Mouse (Mus musculus) limb, embryonic 11.5 days (tissue): ENCODE data around the gene Dus1l. TPM values are rescaled to one million over a fixed set of nuclear protein-coding genes. Genes with fewer than 3 reads are reported as not detected.

Experiments used
- polyA plus RNA-seq: library from polyadenylated mRNA; unstranded; fragments of >200 nt; fragmentation: Nextera tagmentation; extraction: Ambion mirVana; gene quantifications from 2 replicates; pipeline ENCODE4 v1.2.1, GENCODE M21; 2014

The Dus1l gene
- polyA plus RNA-seq, 1 experiment from 2014 or later, result 87.4 TPM

Other genes with a start within 250 kb of the Dus1l start
- 234 and 252 TPM in 2 replicates for gene Mcrip1, start 246.7 kb downstream of the Dus1l start, polyA plus RNA-seq
- 0.47 and 0.85 TPM in 2 replicates for gene Ppp1r27, start 245.3 kb downstream of the Dus1l start, polyA plus RNA-seq
- gene P4hb, start 223.2 kb downstream of the Dus1l start, polyA plus RNA-seq, result 640 and 656 TPM in 2 replicates
- gene Arhgdia, start 214.8 kb downstream of the Dus1l start, polyA plus RNA-seq, result 593 and 597 TPM in 2 replicates
- gene Alyref, start 198.0 kb downstream of the Dus1l start, polyA plus RNA-seq, result 810 and 850 TPM in 2 replicates
- gene Anapc11, start 198.0 kb downstream of the Dus1l start, polyA plus RNA-seq, result 214 and 223 TPM in 2 replicates
- 1.4 TPM in 1 of 2 replicates, not detected in the other for gene Npb, start 187.9 kb downstream of the Dus1l start, polyA plus RNA-seq
- gene Pcyt2, start 178.5 kb downstream of the Dus1l start, polyA plus RNA-seq, result 105 and 111 TPM in 2 replicates
- 24.6 TPM in 2 replicates for gene Sirt7, start 171.2 kb downstream of the Dus1l start, polyA plus RNA-seq
- gene Mafg, start 162.8 kb downstream of the Dus1l start, polyA plus RNA-seq, result 22.6 and 24.2 TPM in 2 replicates
- gene Pycr1, start 152.6 kb downstream of the Dus1l start, polyA plus RNA-seq, result 33.3 and 34.2 TPM in 2 replicates
- not detected in 2 replicates for gene Myadml2, start 148.2 kb downstream of the Dus1l start, polyA plus RNA-seq
- 6.6 and 7.5 TPM in 2 replicates for gene Notum, start 135.2 kb downstream of the Dus1l start, polyA plus RNA-seq
- gene Aspscr1, start 123.4 kb downstream of the Dus1l start, polyA plus RNA-seq, result 122 and 128 TPM in 2 replicates
- 126 and 127 TPM in 2 replicates for gene Cenpx, start 82.7 kb downstream of the Dus1l start, polyA plus RNA-seq
- 44.3 and 47.8 TPM in 2 replicates for gene Lrrc45, start 82.5 kb downstream of the Dus1l start, polyA plus RNA-seq
- gene Rac3, start 74.9 kb downstream of the Dus1l start, polyA plus RNA-seq, result 7.4 and 12.8 TPM in 2 replicates
- 12.4 and 16.5 TPM in 2 replicates for gene Dcxr, start 69.1 kb downstream of the Dus1l start, polyA plus RNA-seq
- 6.7 and 7.4 TPM in 2 replicates for gene Cbr2, start 64.3 kb downstream of the Dus1l start, polyA plus RNA-seq
- gene Hmga1b, start 33.6 kb downstream of the Dus1l start, polyA plus RNA-seq, result 11.2 and 13.4 TPM in 2 replicates
- 23.7 and 29.5 TPM in 2 replicates for gene Rfng, start 12.2 kb downstream of the Dus1l start, polyA plus RNA-seq
- 266 and 275 TPM in 2 replicates for gene Gps1, start 12.1 kb downstream of the Dus1l start, polyA plus RNA-seq
- gene Fasn, start 28.1 kb upstream of the Dus1l start, polyA plus RNA-seq, result 87.3 and 91.8 TPM in 2 replicates
- gene Ccdc57, start 136.5 kb upstream of the Dus1l start, polyA plus RNA-seq, result 5.0 and 5.1 TPM in 2 replicates
- 48.2 and 58.1 TPM in 2 replicates for gene Slc16a3, start 152.1 kb upstream of the Dus1l start, polyA plus RNA-seq
- 67.1 and 84.5 TPM in 2 replicates for gene Csnk1d, start 194.9 kb upstream of the Dus1l start, polyA plus RNA-seq
- gene Cd7, start 243.0 kb upstream of the Dus1l start, polyA plus RNA-seq, result 0.47 TPM in 1 of 2 replicates, not detected in the other